Mouse (Mus musculus): ENCODE data around the gene B3gnt6. TPM values are rescaled to one million over a fixed set of nuclear protein-coding genes. Genes with fewer than 3 reads are reported as not detected.

B3gnt6 gene
- total RNA-seq, 2 experiments from 2014 or later: 0.14 TPM; not detected in 1

- intact Hi-C loops (cut with DNase I): no loop called here
- Histone ChIP-seq H3K27ac (no peak within 1 kb of the TSS), H3K4me3 (no peak within 1 kb of the TSS)
- no peak for TF ChIP-seq CTCF (IDR thresholded peaks at IDR 0.05)
- no peak for DNase-seq (ENCODE audit: extremely low spot score in 1 of 2, low spot score in 2 of 2)
Measured at GRCm38 (mm10) chr7:98145402-98145801, 53.9 kb downstream of the B3gnt6 start, which contains the start of gene Omp. TSS of gene Omp (minus strand) at chr7:98145502.

GRCm38 (mm10) chr7:98142648-98143047, 56.6 kb downstream of the B3gnt6 start:
- H3K4me3 ChIP-seq: no peak overlapping the region
- H3K27ac ChIP-seq: no peak overlapping the region
- no peak for TF ChIP-seq CTCF (IDR thresholded peaks at IDR 0.05)
- no peak for DNase-seq (ENCODE audit: extremely low spot score in 1 of 2, low spot score in 2 of 2)
- intact Hi-C loops (cut with DNase I): no loop called here

Other genes starting within 250 kb of the B3gnt6 start
- gene Myo7a, start 80.0 kb downstream of the B3gnt6 start, total RNA-seq (2021): 10 to 100 TPM; 12.7 to 15.1 TPM
- under 1 TPM; 0.77 to 0.89 TPM for gene Omp, start 54.0 kb downstream of the B3gnt6 start, total RNA-seq (2021)
- 10 to 100 TPM; 30.8 to 36.1 TPM for gene Capn5, start 21.2 kb downstream of the B3gnt6 start, total RNA-seq (2021)
- gene Acer3, start 121.7 kb upstream of the B3gnt6 start, total RNA-seq (2021): 10 to 100 TPM; 22.2 to 25.4 TPM
- 1 to 10 TPM; 2.9 to 3.4 TPM for gene Tsku, start 161.8 kb upstream of the B3gnt6 start, total RNA-seq (2021)
- not detected for gene Gucy2d, start 240.9 kb upstream of the B3gnt6 start, total RNA-seq (2021)

Measured in left cerebral cortex, adult 2 months (tissue).